Mouse (Mus musculus): ENCODE measurements around the gene Nek7. TPM values are rescaled to one million over a fixed set of nuclear protein-coding genes. Genes with fewer than 3 reads are reported as not detected.

Nek7 gene
- polyA plus RNA-seq, 1 experiment from 2014 or later, result 35.1 TPM

DNA sequence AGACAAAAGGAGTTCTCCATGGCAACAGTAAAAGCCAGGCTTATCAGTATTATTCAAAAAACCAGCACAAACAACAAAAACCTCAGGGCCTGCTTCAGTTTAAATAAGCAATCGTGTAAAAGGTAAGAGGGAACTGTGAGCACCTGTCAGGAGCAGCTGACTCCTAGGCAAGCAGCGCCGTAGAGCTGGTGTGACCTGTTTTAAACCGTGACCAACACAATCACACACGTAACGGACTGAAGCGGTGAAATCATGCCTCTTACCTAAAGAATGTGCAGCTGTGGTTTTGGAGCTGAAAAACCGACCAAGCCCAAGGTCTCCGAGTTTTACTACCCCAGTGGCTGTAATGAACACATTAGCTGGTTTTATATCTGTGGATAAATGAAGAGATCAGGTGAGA is 104.6 kb downstream of the Nek7 start:
- TF ChIP-seq CTCF (IDR thresholded peaks at IDR 0.05; ENCODE audit: low read depth), result no peak
- H3K27me3 ChIP-seq (ENCODE audit: insufficient read depth, low read length), result no peaks in the 10 kb centered on the region
- H3K9me3 ChIP-seq (ENCODE audit: low read depth, low read length), result no peaks in the 10 kb centered on the region
- H3K4me3 ChIP-seq (ENCODE audit: low read depth, low read length), result no peak overlapping the region
- H3K27ac ChIP-seq (ENCODE audit: low read depth), result no peak overlapping the region
- no peak overlapping the region for H3K9ac ChIP-seq
- ATAC-seq (ENCODE audit: insufficient read depth) (peak; percentile 65; the same call in 1 of the 2 replicates), DNase-seq (peak; percentile 48)
- H3K36me3 ChIP-seq (ENCODE audit: insufficient read depth), result no peaks in the 10 kb centered on the region
- no peak overlapping the region for H3K4me2 ChIP-seq
- no peaks in the 10 kb centered on the region for H3K4me1 ChIP-seq (ENCODE audit: insufficient read depth)
- WGBS, result 67% methylated on average over 9 of the region's 9 CpGs

DNA sequence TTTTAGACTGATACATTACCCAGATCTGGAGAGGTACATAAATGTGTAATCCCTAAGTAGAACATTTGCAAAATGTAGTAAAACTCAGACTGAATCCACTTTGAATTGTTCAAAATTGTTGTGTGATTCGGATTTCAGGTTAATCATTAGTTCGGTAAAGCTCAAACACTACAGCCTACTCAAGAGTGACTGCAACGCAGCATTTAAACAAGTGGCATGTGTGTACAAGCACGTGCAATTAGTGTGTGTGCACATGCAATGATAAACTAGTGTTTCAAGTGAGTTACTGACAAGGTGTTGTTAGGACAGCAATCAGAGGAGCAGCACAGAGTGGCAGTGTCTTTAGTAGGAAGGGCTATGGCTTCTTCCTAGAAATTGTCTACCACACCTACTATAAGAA is 106.0 kb downstream of the Nek7 start:
- Histone ChIP-seq H3K27me3 (ENCODE audit: insufficient read depth, low read length) (no peaks in the 10 kb centered on the region), H3K9ac (no peak overlapping the region), H3K9me3 (ENCODE audit: low read depth, low read length) (no peaks in the 10 kb centered on the region), H3K36me3 (ENCODE audit: insufficient read depth) (no peaks in the 10 kb centered on the region), H3K27ac (ENCODE audit: low read depth) (no peak overlapping the region), H3K4me1 (ENCODE audit: insufficient read depth) (no peaks in the 10 kb centered on the region), H3K4me2 (no peak overlapping the region), H3K4me3 (ENCODE audit: low read depth, low read length) (no peak overlapping the region)
- 61% methylated on average over 4 of the region's 4 CpGs for WGBS
- TF ChIP-seq CTCF (IDR thresholded peaks at IDR 0.05; ENCODE audit: low read depth), result no peak
- DNase-seq, result no peak
- no peak for ATAC-seq (ENCODE audit: insufficient read depth)

- ATAC-seq (ENCODE audit: insufficient read depth), result no peak
- Histone ChIP-seq H3K36me3 (ENCODE audit: insufficient read depth) (no peaks in the 10 kb centered on the region), H3K9me3 (ENCODE audit: low read depth, low read length) (no peaks in the 10 kb centered on the region), H3K9ac (no peak overlapping the region), H3K4me2 (no peak overlapping the region), H3K27me3 (ENCODE audit: insufficient read depth, low read length) (no peaks in the 10 kb centered on the region), H3K27ac (ENCODE audit: low read depth) (no peak overlapping the region), H3K4me1 (ENCODE audit: insufficient read depth) (0 out of 2 replicates have a peak, but pooled peaks cover 7% of the 10 kb centered on the region), H3K4me3 (ENCODE audit: low read depth, low read length) (no peak overlapping the region)
- TF ChIP-seq CTCF (IDR thresholded peaks at IDR 0.05; ENCODE audit: low read depth), result no peak
- WGBS, result 55% methylated on average over 4 of the region's 4 CpGs
- DNase-seq, result no peak
Measured at GRCm38 (mm10) chr1:138510566-138510965, 109.4 kb downstream of the Nek7 start.

GRCm38 (mm10) chr1:138507446-138508043 is 112.4 kb downstream of the Nek7 start:
- H3K36me3 ChIP-seq (ENCODE audit: insufficient read depth), result no peaks in the 10 kb centered on the region
- DNase-seq (no peak), ATAC-seq (ENCODE audit: insufficient read depth) (0 out of 2 replicates have a peak, but pooled peaks have one; percentile 23)
- no peaks in the 10 kb centered on the region for H3K9me3 ChIP-seq (ENCODE audit: low read depth, low read length)
- H3K4me1 ChIP-seq (ENCODE audit: insufficient read depth), result 0 out of 2 replicates have a peak, but pooled peaks cover 7% of the 10 kb centered on the region
- H3K9ac ChIP-seq, result no peak overlapping the region
- H3K27ac ChIP-seq (ENCODE audit: low read depth), result no peak overlapping the region
- no peak for TF ChIP-seq CTCF (IDR thresholded peaks at IDR 0.05; ENCODE audit: low read depth)
- H3K4me2 ChIP-seq, result no peak overlapping the region
- WGBS, result 50% methylated on average over 13 of the region's 13 CpGs
- no peaks in the 10 kb centered on the region for H3K27me3 ChIP-seq (ENCODE audit: insufficient read depth, low read length)
- no peak overlapping the region for H3K4me3 ChIP-seq (ENCODE audit: low read depth, low read length)

DNA sequence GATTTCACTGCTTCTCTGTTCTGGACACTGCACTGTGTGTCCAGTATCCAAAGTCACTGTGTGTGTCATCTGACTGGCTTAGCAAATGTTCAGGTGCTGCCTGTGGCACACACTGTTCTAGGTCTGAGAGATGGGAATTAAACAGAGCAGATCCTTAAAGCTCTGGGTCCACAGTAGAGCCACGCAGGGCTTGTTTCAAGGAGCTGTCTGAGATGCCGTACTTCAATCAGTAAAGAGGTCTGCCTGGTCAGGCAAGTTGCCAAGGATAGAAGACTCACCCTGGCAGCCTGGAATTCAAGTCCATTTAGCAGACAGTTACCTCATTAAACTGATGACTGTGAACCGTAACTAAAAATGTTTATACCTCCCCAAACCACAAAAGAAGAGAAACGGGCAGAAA is 112.9 kb downstream of the Nek7 start:
- Histone ChIP-seq H3K4me3 (ENCODE audit: low read depth, low read length) (no peak overlapping the region), H3K36me3 (ENCODE audit: insufficient read depth) (no peaks in the 10 kb centered on the region), H3K4me1 (ENCODE audit: insufficient read depth) (0 out of 2 replicates have a peak, but pooled peaks cover 7% of the 10 kb centered on the region), H3K27me3 (ENCODE audit: insufficient read depth, low read length) (no peaks in the 10 kb centered on the region), H3K27ac (ENCODE audit: low read depth) (no peak overlapping the region), H3K4me2 (no peak overlapping the region), H3K9ac (no peak overlapping the region), H3K9me3 (ENCODE audit: low read depth, low read length) (no peaks in the 10 kb centered on the region)
- DNase-seq (peak; percentile 52), ATAC-seq (ENCODE audit: insufficient read depth) (peak; percentile 49; the same call in 1 of the 2 replicates)
- no peak for TF ChIP-seq CTCF (IDR thresholded peaks at IDR 0.05; ENCODE audit: low read depth)
- WGBS, result 21% methylated on average over 4 of the region's 4 CpGs

GRCm38 (mm10) chr1:138504228-138504627 is 115.7 kb downstream of the Nek7 start:
- DNase-seq (no peak), ATAC-seq (ENCODE audit: insufficient read depth) (no peak)
- TF ChIP-seq CTCF (IDR thresholded peaks at IDR 0.05; ENCODE audit: low read depth), result no peak
- Histone ChIP-seq H3K36me3 (ENCODE audit: insufficient read depth) (no peaks in the 10 kb centered on the region), H3K27ac (ENCODE audit: low read depth) (no peak overlapping the region), H3K4me1 (ENCODE audit: insufficient read depth) (0 out of 2 replicates have a peak, but pooled peaks cover 7% of the 10 kb centered on the region), H3K4me3 (ENCODE audit: low read depth, low read length) (no peak overlapping the region), H3K9me3 (ENCODE audit: low read depth, low read length) (no peaks in the 10 kb centered on the region), H3K4me2 (no peak overlapping the region), H3K9ac (no peak overlapping the region), H3K27me3 (ENCODE audit: insufficient read depth, low read length) (no peaks in the 10 kb centered on the region)
- 44% methylated on average over 5 of the region's 5 CpGs for WGBS

GRCm38 (mm10) chr1:138500691-138501090 is 119.2 kb downstream of the Nek7 start:
- no peak for TF ChIP-seq CTCF (IDR thresholded peaks at IDR 0.05; ENCODE audit: low read depth)
- DNase-seq (no peak), ATAC-seq (ENCODE audit: insufficient read depth) (no peak)
- Histone ChIP-seq H3K27ac (ENCODE audit: low read depth) (no peak overlapping the region), H3K36me3 (ENCODE audit: insufficient read depth) (no peaks in the 10 kb centered on the region), H3K27me3 (ENCODE audit: insufficient read depth, low read length) (no peaks in the 10 kb centered on the region), H3K4me3 (ENCODE audit: low read depth, low read length) (no peak overlapping the region), H3K9ac (no peak overlapping the region), H3K4me1 (ENCODE audit: insufficient read depth) (no peaks in the 10 kb centered on the region), H3K4me2 (no peak overlapping the region), H3K9me3 (ENCODE audit: low read depth, low read length) (no peaks in the 10 kb centered on the region)
- 82% methylated on average over 6 of the region's 6 CpGs for WGBS
